Mouse (Mus musculus) heart, postnatal 36 days (tissue): ENCODE results near the gene Atf2. TPM values are rescaled to one million over a fixed set of nuclear protein-coding genes. Genes with fewer than 3 reads are reported as not detected.
"Not testable (repeated sequence)": the region's sequence is repeated elsewhere in the genome, so short reads cannot be mapped to it uniquely, and the experiment has no call there.

Experiments used
- DNase-seq, 2 experiments: peaks; one replicate each; pipeline ENCODE4 v3.0.0; 2021 to 2022
- intact Hi-C: fragments of 180-260 bp; cut with DNase I; formaldehyde crosslinking; loops from one replicate; pipeline ENCODE4 v1.15.1; 2025
- total RNA-seq, 2 experiments: library from RNA; stranded (reverse); gene quantifications; 2 replicates each; pipeline ENCODE4 v1.2.3; 2021

The Atf2 gene
- total RNA-seq, result 10 to 100 TPM; 39.8 to 42.6 TPM

DNA sequence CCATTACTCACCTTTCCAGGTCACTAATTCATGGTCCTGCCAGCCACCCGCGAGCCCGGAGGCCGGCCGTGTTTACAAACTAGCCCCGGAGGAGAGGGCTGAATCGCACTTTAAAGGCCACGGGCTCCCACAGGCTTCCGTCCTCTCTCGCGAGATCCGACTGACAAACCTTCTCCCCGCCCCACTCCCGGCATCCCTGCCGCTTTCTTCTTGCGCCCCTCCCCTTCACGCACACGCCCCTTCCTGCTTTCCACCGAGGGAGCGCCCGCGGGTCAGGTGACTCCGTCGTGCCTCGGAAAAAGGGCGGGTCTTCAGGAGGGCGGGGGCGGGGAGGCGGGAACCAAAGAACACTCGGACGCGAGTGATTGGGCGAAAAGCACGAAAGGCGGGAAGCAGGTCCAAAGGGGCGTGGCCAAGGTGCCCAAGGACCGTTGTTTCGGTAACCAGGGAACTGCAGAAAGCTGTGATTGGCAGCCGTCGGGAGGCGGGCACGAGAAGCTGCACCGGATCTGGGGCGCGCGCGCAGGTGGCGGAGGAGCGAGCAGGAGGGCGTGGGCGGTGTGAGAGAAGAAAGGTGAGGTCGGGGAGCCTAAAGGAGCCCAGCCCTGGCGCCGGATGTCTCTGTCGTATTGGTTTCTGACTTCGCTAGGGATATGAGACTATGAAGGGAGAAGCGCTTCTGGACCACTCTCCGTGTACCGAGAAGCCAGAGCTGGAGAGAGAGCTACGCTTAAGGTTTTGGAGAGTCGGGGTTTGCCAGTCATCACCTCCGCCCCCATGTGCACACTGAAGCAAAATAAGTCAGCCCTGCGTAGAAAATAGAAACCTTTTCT is at the start of gene Atf2:
TSS of gene Atf2 (minus strand) at position 176 of the 833 bp plus-strand sequence.
- peak; percentile 96 to 97 for DNase-seq
- intact Hi-C loops, result loop anchor here (1.0 kb wide), 1 partner anchor 18 kb away; no protein-coding TSS in a partner anchor

DNA sequence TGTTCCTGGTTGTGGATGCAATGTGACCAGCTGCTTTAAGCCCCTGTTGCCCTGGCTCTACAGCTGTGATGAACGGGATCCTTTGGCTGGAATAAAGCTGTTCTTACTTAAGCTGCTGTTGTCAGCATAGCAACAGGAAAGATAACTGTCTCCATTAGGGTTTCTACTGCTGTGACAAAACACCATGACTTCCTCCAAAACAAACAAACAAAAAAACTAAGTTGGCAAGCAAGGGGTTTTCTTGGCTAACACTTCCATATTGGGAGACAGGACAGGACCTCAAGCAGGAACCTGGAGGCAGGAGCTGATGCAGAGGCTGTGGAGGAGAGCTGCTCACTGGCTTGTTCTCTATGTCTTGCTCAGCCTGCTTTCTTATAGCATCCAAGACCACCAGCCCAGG is 48.8 kb upstream of the Atf2 start:
- DNase-seq, result no peak
- intact Hi-C loops, result no loop called here

- intact Hi-C loops, result no loop called here
- DNase-seq, result no peak
Observed at GRCm38 (mm10) chr2:73940471-73940870, 48.0 kb upstream of the Atf2 start.

GRCm38 (mm10) chr2:73938896-73939295 is 46.5 kb upstream of the Atf2 start:
- DNase-seq, result no peak
- intact Hi-C loops, result no loop called here

- intact Hi-C loops, result no loop called here
- DNase-seq, result no peak
Observed at GRCm38 (mm10) chr2:73932676-73933313, 40.4 kb upstream of the Atf2 start.

DNA sequence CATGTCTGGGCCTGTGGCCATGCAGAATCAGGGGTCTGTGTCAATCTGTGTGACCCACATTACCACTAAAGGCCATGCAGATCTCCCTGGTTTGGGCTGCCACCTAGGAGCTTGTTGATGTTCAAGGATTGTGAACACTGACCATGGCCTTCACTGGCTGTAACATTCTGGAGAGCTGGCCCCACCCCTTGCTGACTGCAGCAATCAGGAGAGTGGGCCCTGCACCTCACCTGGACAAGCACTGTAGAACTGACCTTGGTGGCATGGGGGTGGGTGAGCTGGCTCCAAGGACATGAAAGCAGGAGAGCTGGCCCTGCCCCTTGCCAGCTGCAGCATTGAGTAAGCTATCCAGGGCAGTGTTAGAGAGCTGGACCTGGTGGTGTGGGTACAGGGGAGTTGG is 35.3 kb upstream of the Atf2 start:
- DNase-seq, result no peak
- intact Hi-C loops, result no loop called here

DNA sequence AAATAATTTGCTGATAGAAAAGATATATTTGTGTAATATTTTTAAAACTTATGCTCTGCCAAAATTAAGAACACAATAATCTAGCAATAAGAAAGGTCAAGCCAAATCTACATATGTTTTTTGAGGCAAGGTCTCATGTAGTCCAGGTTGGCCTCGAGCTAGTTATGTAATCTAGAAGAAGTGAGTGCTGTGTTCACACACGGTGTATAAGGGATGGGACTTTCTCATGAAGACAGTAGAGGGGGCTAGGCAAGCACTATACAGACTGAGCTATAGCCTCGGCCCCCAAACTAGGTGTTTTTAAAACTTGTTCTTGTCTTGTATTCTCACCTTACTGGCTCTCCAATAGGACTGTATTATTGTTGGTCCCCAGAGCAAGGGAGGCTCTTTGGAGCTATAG is 33.1 kb upstream of the Atf2 start:
- intact Hi-C loops, result no loop called here
- no peak for DNase-seq

DNA sequence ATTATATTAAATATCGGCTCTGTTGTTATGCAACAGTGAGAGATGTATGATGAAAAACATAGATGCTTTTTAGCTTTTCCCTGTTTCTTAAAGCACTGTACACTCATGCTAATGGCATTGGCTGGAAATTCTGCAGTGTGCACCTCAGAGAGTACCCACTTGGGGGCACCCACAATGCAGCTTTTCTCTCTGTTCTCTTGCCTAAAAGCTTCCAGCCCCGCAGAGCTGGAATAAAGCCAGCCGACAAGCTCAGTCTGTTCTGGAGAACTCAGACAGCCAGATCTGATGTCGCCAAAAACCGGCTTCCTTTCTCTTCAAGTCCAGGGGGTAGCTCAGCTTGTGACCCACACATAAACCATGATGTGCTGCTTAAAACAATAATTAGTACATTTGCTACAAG is 32.6 kb upstream of the Atf2 start:
- DNase-seq, result peak in 1 of 2 experiments; percentile 34
- intact Hi-C loops, result no loop called here

DNA sequence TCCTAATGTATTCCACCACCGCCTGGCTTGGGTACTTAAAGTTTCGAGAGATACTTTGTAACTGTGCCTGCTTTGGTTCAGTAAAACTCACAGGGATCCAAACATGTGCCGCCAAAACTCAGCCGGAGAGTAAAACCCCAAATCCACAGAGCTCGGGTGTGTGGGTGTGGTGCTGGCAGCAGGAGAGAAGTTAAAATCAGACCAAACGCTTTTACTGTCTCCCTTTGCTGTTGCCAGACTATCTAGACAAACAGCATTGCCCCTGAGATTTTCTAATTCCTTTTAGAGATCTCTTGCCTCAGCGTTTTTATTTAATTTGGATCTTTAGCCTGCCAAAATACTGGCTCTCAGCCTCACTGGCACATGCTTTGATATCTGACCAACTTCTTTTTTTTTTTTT is 27.2 kb upstream of the Atf2 start:
- DNase-seq, result peak in 1 of 2 experiments; percentile 4
- intact Hi-C loops, result no loop called here

GRCm38 (mm10) chr2:73912264-73912663 is 19.8 kb upstream of the Atf2 start:
- DNase-seq, result no peak
- intact Hi-C loops, result loop anchor here (5.0 kb wide), 1 partner anchor 135 kb away; the partner anchor contains the start of gene Chn1

- peak; percentile 92 for DNase-seq
- intact Hi-C loops, result loop anchor here (5.0 kb wide), 1 partner anchor 134 kb away; the partner anchor contains the start of gene Chn1
Observed at GRCm38 (mm10) chr2:73911175-73911700, 18.8 kb upstream of the Atf2 start, which contains the start of gene Atp5g3. Atp5g3 (minus strand) TSS chr2:73911326.

DNA sequence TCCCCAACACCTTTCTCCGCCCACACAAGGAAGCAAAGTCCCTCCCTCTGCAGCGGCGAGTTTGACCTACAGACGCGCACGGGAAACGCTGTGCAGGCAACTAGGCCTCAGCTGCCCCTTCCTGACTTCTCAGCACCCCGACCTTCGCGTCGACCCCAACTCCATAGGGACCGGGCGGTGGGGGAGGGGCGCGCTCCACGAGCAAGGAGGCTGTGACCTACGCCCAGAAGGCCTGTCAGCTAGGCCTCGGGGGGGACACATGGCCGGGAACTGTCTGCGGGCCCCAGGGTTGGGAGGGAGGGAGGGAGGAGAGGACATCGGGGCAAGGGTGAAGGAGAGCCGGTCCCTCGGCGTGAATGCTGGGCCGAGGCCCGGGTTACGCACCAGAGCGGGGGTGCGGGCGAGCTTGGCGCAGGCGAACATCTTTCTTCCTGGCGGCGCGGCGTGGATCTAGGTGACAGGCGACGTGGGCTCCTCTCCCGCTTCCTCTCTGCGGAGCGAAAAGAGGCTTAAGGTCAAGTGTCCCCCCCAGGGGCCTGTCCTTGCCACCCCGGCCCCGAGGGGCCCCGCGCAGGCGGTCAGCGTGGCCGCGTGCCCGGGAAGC is 18.2 kb upstream of the Atf2 start:
- intact Hi-C loops, result loop anchor here (1.0 to 5.0 kb wide), 2 partner anchors 18 to 133 kb away; partner anchors contain the start of genes Atf2 and Chn1
- DNase-seq, result peak; percentile 56 to 61

GRCm38 (mm10) chr2:73909116-73909515 is 16.7 kb upstream of the Atf2 start:
- intact Hi-C loops, result no loop called here
- DNase-seq, result no peak

- intact Hi-C loops, DNase-seq: not testable (repeated sequence)
Observed at GRCm38 (mm10) chr2:73904679-73905078, 12.2 kb upstream of the Atf2 start.

DNA sequence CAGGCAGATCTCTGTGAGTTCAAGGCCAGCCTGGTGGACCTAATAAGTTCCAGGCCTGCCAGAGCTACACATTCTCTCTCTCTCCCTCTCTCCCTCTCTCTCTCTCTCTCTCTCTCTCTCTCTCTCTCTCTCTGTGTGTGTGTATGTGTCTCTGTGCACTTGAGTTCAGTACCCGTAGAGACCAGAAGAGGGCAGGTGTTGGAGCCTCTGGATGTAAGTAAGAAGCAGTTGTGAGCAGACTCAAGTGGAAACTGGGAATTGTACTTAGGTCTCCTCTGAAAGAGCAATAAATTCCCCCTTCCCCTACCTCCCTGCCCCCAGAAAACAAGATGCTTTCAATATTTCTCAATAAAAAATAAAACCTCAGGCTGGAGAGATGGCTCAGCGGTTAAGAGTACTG is 11.1 kb upstream of the Atf2 start:
- DNase-seq, result no peak
- intact Hi-C loops, result no loop called here

DNA sequence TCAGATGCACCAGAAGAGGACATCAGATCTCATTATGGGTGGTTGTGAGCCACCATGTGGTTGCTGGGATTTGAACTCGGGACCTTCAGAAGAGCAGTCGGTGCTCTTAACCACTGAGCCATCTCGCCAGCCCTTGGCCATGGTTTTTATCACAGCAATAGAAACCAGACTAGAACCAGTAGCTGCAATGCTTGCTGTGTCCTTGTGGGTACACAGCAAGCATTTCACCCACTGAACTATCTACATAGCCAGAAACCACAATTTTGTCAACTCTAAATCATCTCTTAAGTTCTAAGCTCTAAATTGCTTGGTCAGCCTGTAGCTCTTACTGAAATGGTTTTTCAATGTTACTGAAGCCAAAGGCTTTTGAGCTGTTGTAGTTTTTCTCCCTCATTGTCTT is 9.9 kb upstream of the Atf2 start:
- DNase-seq, intact Hi-C loops: not testable (repeated sequence)

DNA sequence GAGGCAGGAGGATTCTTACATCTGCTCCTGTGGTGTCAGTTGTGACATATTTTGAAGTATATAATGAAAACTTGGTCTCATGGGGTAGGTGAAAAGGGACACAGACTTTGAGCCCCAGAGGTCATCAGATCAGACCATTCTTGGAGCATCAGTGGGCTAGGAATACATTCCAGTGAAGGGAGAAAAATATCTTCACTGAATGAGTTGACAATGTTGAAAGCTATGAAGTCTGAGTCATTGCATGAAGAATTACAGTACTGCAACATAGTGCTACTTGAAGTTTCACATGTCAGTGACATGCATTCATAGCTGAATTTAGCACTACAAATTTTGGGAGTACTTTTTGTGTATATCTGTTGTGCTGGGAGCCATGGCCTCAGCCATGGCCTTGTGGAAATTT is 8.7 kb upstream of the Atf2 start:
- intact Hi-C loops, result no loop called here
- DNase-seq, result no peak

DNA sequence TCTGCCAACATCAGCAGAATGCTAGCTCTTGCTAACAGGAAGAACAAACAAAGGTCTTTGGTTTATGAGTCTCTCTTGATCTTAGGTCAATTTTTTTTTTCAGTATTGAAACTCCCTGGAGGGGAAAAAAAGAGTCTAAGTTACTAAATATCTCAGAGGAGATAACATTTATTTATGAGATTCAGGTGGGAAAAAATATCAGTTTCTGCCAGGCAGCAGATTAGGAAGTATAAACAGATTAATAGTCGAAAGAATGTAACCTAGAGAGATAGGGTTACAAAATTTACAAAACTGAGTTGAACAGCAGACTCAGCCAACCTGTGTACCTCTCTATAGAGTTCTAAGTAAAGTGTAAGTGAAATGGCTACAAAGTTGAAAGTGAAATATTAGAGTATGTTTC is 7.9 kb upstream of the Atf2 start:
- DNase-seq, result no peak
- intact Hi-C loops, result no loop called here

- DNase-seq, intact Hi-C loops: not testable (repeated sequence)
Observed at GRCm38 (mm10) chr2:73896919-73897318, 4.5 kb upstream of the Atf2 start.

DNA sequence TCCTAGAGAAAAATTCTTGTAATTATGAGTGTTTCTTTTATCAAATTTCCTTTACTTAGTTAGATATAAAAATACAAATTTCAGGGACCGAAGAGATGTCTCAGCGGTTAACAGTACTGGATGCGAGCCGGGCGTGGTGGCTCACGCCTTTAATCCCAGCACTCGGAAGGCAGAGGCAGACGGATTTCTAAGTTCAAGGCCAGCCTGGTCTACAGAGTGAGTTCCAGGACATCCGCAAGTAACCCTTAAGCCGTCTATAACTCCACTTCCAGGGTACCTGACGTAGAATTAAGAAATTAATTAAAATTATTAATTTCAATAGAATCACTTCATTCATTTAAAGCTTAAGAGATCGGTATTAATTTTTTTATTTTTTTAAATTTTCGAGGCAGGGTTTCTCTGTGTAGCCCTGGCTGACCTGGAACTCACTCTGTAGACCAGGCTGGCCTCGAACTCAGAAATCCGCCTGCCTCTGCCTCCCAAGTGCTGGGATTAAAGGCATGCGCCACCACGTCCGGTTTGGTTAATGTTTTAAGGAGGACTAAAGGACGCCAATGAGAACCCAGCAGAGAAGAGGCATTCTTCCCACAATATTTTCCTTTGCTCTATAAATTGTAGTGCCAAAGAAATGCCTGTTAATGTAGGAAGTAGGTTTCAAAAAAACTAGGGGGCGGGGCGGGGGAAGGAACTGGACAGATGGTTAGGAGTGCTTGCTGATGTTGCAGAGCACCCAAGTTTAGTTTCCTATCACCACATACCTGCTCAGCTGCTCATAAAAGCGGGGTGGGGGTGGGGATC is 1.2 kb upstream of the Atf2 start:
- intact Hi-C loops, result no loop called here
- no peak for DNase-seq
